Mouse (Mus musculus) megakaryocyte, embryonic 14.5 days (primary cell): ENCODE data around the gene Adamtsl1.

Experiments
- FLI1 ChIP-seq: IDR thresholded peaks from 2 replicates; pipeline ENCODE4 v1.6.1; 2012; ENCODE audit warnings: low read length, inconsistent platforms, mixed read lengths
- GATA1 ChIP-seq: IDR thresholded peaks from 3 replicates; pipeline ENCODE4 v1.6.1; 2012; ENCODE audit warnings: mixed read lengths, low read length, inconsistent platforms, borderline replicate concordance

- TF ChIP-seq GATA1 = no peak
- no peak for TF ChIP-seq FLI1
Measured at GRCm38 (mm10) chr4:85853401-85853800, 339.4 kb downstream of the Adamtsl1 start.
